Mouse (Mus musculus): ENCODE results near the gene Ofcc1. TPM values are rescaled to one million over a fixed set of nuclear protein-coding genes. Genes with fewer than 3 reads are reported as not detected.

Ofcc1 gene
- polyA plus RNA-seq, 1 experiment from 2014 or later = 0.11 TPM

DNA sequence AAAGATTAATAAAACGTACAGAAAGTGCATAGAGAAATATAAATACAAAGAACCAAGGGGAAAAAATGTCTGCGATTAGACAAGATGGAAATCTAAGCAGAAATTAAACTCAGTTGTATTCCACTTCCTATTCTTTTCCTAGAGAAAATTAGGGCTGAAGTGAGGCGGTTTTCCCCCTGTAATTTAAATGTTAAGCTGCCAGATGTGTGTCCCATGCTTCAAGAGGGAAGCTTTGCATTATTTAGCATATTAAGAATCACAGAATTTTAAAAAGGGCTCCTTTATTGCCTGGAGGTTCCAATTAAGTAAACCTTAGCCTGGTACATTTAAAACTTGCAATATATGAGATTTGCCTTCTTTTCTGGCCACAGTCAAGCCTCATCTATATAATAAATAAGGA is 205.8 kb downstream of the Ofcc1 start:
- no peak overlapping the region for H3K9ac ChIP-seq (replicated peaks; ENCODE audit: low read depth, low read length)
- H3K27me3 ChIP-seq (replicated peaks; ENCODE audit: control insufficient read depth, insufficient read depth, low read length) = no peaks in the 10 kb centered on the region
- no peaks in the 10 kb centered on the region for H3K9me3 ChIP-seq (ENCODE audit: control insufficient read depth, low read length)
- no peaks in the 10 kb centered on the region for H3K36me3 ChIP-seq (ENCODE audit: control insufficient read depth, insufficient read depth)
- no peak for ATAC-seq
- H3K4me1 ChIP-seq (replicated peaks; ENCODE audit: control insufficient read depth, insufficient read depth, low read length) = 0 out of 2 replicates have a peak, but pooled peaks cover 6% of the 10 kb centered on the region
- 40% methylated on average over 3 of the region's 3 CpGs for WGBS
- no peak overlapping the region for H3K4me3 ChIP-seq (replicated peaks; ENCODE audit: low read length)
- H3K27ac ChIP-seq (ENCODE audit: low read length) = no peak overlapping the region
- H3K4me2 ChIP-seq (ENCODE audit: low read length) = no peak overlapping the region

DNA sequence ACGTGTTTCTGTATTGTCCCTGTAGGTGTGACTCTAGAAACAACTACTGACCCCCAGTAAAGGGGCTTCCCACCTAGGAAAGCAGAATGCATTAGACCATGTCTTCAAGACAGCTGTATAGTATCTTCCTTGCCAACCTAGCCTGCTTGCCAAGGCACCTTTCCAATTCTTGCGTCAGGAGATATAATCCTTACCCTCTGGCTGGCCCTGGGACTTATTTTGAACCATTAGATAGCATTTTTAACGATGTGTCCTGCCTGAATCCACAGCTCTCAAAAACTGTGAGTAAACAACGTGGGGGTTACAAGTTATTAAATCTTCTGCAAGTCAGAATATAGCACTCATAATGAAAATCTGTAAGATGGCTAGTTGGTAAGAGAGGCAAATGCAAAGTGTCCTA is 221.3 kb downstream of the Ofcc1 start:
- Histone ChIP-seq H3K36me3 (ENCODE audit: control insufficient read depth, insufficient read depth) (no peaks in the 10 kb centered on the region), H3K4me1 (replicated peaks; ENCODE audit: control insufficient read depth, insufficient read depth, low read length) (peaks cover 4% of the 10 kb centered on the region; the same call in 1 of the 2 replicates), H3K9me3 (ENCODE audit: control insufficient read depth, low read length) (no peaks in the 10 kb centered on the region), H3K4me3 (replicated peaks; ENCODE audit: low read length) (no peak overlapping the region), H3K9ac (replicated peaks; ENCODE audit: low read depth, low read length) (no peak overlapping the region), H3K27me3 (replicated peaks; ENCODE audit: control insufficient read depth, insufficient read depth, low read length) (no peaks in the 10 kb centered on the region), H3K4me2 (ENCODE audit: low read length) (no peak overlapping the region), H3K27ac (ENCODE audit: low read length) (no peak overlapping the region)
- ATAC-seq = no peak
- WGBS = 70% methylated on average over 4 of the region's 4 CpGs

DNA sequence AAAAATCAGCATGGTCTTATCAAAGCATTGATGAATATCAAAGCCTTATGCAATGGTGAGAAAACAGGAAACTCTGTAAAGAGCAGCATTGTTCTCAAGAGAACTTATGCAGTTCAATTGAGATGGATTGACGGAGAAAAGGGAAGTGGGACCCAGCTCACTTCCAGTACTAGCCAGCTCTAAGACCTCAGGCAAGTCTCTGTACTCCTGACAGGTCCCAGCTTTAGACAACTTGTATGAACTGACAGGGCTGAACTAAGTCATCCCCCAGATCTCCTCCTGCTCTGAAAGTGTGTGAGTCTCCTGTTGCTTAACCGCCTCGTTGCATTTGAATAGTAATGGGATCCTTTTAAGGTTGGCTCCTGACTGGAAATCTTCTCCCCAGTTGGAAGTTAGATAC is 225.2 kb downstream of the Ofcc1 start:
- Histone ChIP-seq H3K27me3 (replicated peaks; ENCODE audit: control insufficient read depth, insufficient read depth, low read length) (no peaks in the 10 kb centered on the region), H3K9ac (replicated peaks; ENCODE audit: low read depth, low read length) (no peak overlapping the region), H3K36me3 (ENCODE audit: control insufficient read depth, insufficient read depth) (no peaks in the 10 kb centered on the region), H3K4me2 (ENCODE audit: low read length) (no peak overlapping the region), H3K9me3 (ENCODE audit: control insufficient read depth, low read length) (no peaks in the 10 kb centered on the region), H3K4me1 (replicated peaks; ENCODE audit: control insufficient read depth, insufficient read depth, low read length) (peaks cover 4% of the 10 kb centered on the region; the same call in 1 of the 2 replicates), H3K27ac (ENCODE audit: low read length) (no peak overlapping the region), H3K4me3 (replicated peaks; ENCODE audit: low read length) (no peak overlapping the region)
- 23% methylated on average over 3 of the region's 3 CpGs for WGBS
- no peak for ATAC-seq

DNA sequence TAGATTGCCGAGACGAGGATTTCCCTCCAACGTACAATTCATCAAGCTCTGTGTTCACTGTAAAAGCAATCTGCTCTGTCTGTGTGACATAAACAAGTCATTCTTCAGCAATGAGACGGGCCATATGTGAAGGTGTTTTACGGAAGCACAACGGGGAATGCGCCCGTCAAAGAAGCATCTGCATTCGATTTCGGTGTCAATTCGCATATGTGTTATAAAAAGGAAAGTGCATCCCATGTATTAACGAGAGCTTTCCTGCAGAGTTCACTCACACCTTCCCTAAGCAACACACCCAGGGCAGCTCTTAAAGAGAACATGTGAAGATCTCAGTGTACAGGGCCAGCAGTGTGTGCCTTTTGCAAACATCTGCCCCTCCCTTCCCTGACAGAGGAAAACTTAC is 225.6 kb downstream of the Ofcc1 start:
- 59% methylated on average over 12 of the region's 12 CpGs for WGBS
- H3K36me3 ChIP-seq (ENCODE audit: control insufficient read depth, insufficient read depth) = no peaks in the 10 kb centered on the region
- H3K9me3 ChIP-seq (ENCODE audit: control insufficient read depth, low read length) = no peaks in the 10 kb centered on the region
- H3K4me3 ChIP-seq (replicated peaks; ENCODE audit: low read length) = no peak overlapping the region
- H3K4me2 ChIP-seq (ENCODE audit: low read length) = peak overlapping the region; percentile 11; the same call in 1 of the 2 replicates
- H3K9ac ChIP-seq (replicated peaks; ENCODE audit: low read depth, low read length) = no peak overlapping the region
- ATAC-seq = no peak
- peaks cover 4% of the 10 kb centered on the region; the same call in 1 of the 2 replicates for H3K4me1 ChIP-seq (replicated peaks; ENCODE audit: control insufficient read depth, insufficient read depth, low read length)
- H3K27me3 ChIP-seq (replicated peaks; ENCODE audit: control insufficient read depth, insufficient read depth, low read length) = no peaks in the 10 kb centered on the region
- no peak overlapping the region for H3K27ac ChIP-seq (ENCODE audit: low read length)

DNA sequence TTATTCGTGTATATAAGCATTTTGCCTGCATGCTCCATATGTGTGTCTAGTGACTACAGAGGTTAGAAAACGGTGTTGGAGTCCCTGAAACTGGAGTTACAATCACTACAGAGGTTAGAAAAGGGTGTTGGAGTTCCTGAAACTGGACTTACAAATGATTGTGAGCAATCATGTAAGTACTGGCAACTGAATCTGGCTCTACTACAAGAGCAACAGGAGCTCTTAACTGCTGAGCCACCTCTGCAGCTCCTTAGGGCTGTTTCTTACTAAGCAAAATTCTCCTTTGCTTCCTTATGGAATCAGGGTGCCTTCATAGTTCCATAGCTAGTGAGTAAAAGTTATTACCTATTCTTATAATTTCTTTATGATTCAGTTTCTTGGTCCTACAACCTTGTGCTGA is 237.4 kb downstream of the Ofcc1 start:
- no peak for ATAC-seq
- no peak overlapping the region for H3K9ac ChIP-seq (replicated peaks; ENCODE audit: low read depth, low read length)
- H3K27ac ChIP-seq (ENCODE audit: low read length) = no peak overlapping the region
- H3K27me3 ChIP-seq (replicated peaks; ENCODE audit: control insufficient read depth, insufficient read depth, low read length) = no peaks in the 10 kb centered on the region
- WGBS = 80% methylated on average over 2 of the region's 2 CpGs
- no peaks in the 10 kb centered on the region for H3K4me1 ChIP-seq (replicated peaks; ENCODE audit: control insufficient read depth, insufficient read depth, low read length)
- no peak overlapping the region for H3K4me2 ChIP-seq (ENCODE audit: low read length)
- no peak overlapping the region for H3K4me3 ChIP-seq (replicated peaks; ENCODE audit: low read length)
- no peaks in the 10 kb centered on the region for H3K36me3 ChIP-seq (ENCODE audit: control insufficient read depth, insufficient read depth)
- H3K9me3 ChIP-seq (ENCODE audit: control insufficient read depth, low read length) = no peaks in the 10 kb centered on the region

DNA sequence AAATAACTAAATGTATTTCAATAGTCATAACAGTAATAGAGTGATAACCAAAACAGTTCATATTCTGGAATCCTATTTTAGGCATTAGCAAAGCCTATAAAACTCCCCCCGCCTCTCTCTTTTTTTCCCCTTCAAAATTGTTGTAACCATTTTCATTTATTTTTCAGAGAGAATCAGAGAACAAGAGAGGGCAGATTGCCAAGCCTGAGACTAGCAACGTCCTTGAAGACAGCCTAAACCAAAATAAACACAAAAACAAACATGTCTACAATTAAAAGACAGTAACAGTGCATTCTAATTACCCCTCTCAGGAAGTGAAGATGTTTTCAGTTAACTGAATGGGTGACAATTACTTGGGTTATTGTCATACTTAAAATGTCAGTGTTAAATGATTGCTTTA is 248.9 kb downstream of the Ofcc1 start:
- WGBS = 39% methylated on average over 2 of the region's 2 CpGs
- H3K4me3 ChIP-seq (replicated peaks; ENCODE audit: low read length) = no peak overlapping the region
- H3K27ac ChIP-seq (ENCODE audit: low read length) = no peak overlapping the region
- ATAC-seq = no peak
- H3K4me2 ChIP-seq (ENCODE audit: low read length) = no peak overlapping the region
- no peak overlapping the region for H3K9ac ChIP-seq (replicated peaks; ENCODE audit: low read depth, low read length)
- no peaks in the 10 kb centered on the region for H3K36me3 ChIP-seq (ENCODE audit: control insufficient read depth, insufficient read depth)
- no peaks in the 10 kb centered on the region for H3K9me3 ChIP-seq (ENCODE audit: control insufficient read depth, low read length)
- no peaks in the 10 kb centered on the region for H3K4me1 ChIP-seq (replicated peaks; ENCODE audit: control insufficient read depth, insufficient read depth, low read length)
- H3K27me3 ChIP-seq (replicated peaks; ENCODE audit: control insufficient read depth, insufficient read depth, low read length) = no peaks in the 10 kb centered on the region

DNA sequence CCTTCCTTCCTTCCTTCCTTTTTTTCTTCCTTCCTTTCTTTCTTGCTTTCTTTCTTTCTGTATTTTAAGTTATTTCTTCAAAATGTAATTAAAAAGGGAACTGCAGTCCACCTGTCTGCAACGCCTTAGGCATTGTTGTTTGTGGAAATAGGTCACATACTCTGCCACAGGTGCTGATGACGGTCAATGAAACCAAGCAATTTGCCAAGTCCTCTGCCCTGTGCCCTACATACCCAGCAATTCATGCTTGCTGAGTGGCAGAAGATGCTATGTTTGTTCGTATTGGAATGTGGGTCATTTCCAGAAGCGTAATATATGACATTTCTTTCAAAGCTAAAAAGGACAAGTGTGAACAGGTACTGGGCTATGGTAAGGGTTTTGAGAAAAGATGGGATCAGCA is 285.0 kb downstream of the Ofcc1 start:
- no peaks in the 10 kb centered on the region for H3K36me3 ChIP-seq (ENCODE audit: control insufficient read depth, insufficient read depth)
- WGBS = 87% methylated on average over 4 of the region's 4 CpGs
- H3K4me1 ChIP-seq (replicated peaks; ENCODE audit: control insufficient read depth, insufficient read depth, low read length) = peaks cover 3% of the 10 kb centered on the region; the same call in 1 of the 2 replicates
- H3K4me2 ChIP-seq (ENCODE audit: low read length) = no peak overlapping the region
- H3K9me3 ChIP-seq (ENCODE audit: control insufficient read depth, low read length) = no peaks in the 10 kb centered on the region
- no peak overlapping the region for H3K27ac ChIP-seq (ENCODE audit: low read length)
- peaks cover 4% of the 10 kb centered on the region; the same call in 1 of the 2 replicates for H3K27me3 ChIP-seq (replicated peaks; ENCODE audit: control insufficient read depth, insufficient read depth, low read length)
- no peak overlapping the region for H3K4me3 ChIP-seq (replicated peaks; ENCODE audit: low read length)
- no peak overlapping the region for H3K9ac ChIP-seq (replicated peaks; ENCODE audit: low read depth, low read length)
- ATAC-seq = no peak

DNA sequence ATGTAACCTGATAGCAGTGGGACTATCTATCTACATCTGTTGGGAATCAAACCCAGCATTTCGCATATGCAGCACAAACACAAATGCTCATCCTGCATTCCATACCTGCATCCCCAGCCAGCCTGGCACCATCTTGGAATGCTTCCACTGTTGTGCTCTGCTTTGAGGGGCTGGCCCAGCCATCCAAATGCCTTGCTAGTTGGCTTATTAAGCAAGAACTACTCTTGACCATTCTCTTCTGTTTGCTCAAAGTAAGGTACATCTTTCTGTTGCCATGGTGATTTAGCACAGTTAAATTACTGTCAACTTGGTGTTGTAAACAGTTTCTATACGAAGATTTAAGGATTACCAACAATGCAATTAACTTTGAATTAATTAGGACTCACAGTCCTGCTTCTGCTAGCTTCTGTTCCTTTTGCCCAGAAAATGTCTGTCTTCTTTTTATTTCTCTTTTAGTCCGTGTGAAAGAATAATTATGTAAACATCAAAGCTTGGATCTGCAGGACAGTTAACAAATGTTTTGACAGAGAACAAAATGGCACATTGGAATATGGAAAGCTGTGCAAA is 286.3 kb downstream of the Ofcc1 start:
- Histone ChIP-seq H3K9me3 (ENCODE audit: control insufficient read depth, low read length) (no peaks in the 10 kb centered on the region), H3K4me1 (replicated peaks; ENCODE audit: control insufficient read depth, insufficient read depth, low read length) (peaks cover 3% of the 10 kb centered on the region; the same call in 1 of the 2 replicates), H3K4me2 (ENCODE audit: low read length) (no peak overlapping the region), H3K27ac (ENCODE audit: low read length) (0 out of 2 replicates have a peak overlapping the region, but pooled peaks have one; percentile 33), H3K27me3 (replicated peaks; ENCODE audit: control insufficient read depth, insufficient read depth, low read length) (peaks cover 4% of the 10 kb centered on the region; the same call in 1 of the 2 replicates), H3K4me3 (replicated peaks; ENCODE audit: low read length) (no peak overlapping the region), H3K9ac (replicated peaks; ENCODE audit: low read depth, low read length) (no peak overlapping the region), H3K36me3 (ENCODE audit: control insufficient read depth, insufficient read depth) (no peaks in the 10 kb centered on the region)
- ATAC-seq = peak; percentile 95
- WGBS = 23% methylated on average over 3 of the region's 3 CpGs

DNA sequence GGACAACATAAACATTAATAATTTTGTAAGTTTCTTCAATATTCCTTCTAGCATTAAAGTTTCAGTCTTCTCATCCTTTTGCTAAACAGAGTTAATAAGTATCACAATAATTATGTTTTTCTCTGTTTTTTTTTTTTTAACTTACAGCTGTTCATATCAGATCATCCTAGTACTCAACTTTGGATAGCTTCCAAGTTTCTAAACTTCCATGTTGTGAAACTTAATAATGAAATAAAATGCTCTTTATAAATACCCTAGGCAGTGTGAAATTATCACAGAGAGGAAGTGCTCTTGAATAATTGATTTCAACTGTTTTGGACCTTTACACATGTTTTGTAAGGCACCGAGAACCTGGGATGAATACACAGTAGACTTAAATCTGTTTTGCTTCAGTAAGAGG is 291.2 kb downstream of the Ofcc1 start:
- no peak overlapping the region for H3K4me2 ChIP-seq (ENCODE audit: low read length)
- 95% methylated on average over 1 of the region's 1 CpGs for WGBS
- H3K9ac ChIP-seq (replicated peaks; ENCODE audit: low read depth, low read length) = no peak overlapping the region
- H3K27ac ChIP-seq (ENCODE audit: low read length) = no peak overlapping the region
- H3K36me3 ChIP-seq (ENCODE audit: control insufficient read depth, insufficient read depth) = no peaks in the 10 kb centered on the region
- H3K4me3 ChIP-seq (replicated peaks; ENCODE audit: low read length) = no peak overlapping the region
- no peak for ATAC-seq
- H3K4me1 ChIP-seq (replicated peaks; ENCODE audit: control insufficient read depth, insufficient read depth, low read length) = peaks cover 3% of the 10 kb centered on the region; the same call in 1 of the 2 replicates
- H3K9me3 ChIP-seq (ENCODE audit: control insufficient read depth, low read length) = no peaks in the 10 kb centered on the region
- no peaks in the 10 kb centered on the region for H3K27me3 ChIP-seq (replicated peaks; ENCODE audit: control insufficient read depth, insufficient read depth, low read length)

DNA sequence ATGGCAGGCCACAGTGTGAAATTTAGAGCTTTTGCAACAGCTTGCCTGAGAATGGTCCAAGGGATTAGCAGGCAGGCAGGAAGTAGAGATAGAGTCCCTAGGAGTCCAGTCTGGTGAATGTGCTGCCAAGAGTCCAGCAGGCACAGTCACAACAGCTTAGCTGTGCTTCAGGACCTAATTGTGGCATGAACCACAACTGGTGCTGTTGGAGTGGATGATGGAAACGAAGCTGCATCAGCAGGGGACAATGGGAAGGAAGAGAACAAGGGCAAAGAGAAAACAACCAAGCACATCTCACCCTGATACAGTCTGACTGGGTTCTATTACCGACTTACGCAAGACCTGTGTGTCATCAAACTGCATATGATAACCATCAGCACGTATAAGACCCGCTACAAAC is 300.0 kb downstream of the Ofcc1 start:
- Histone ChIP-seq H3K27ac (ENCODE audit: low read length) (no peak overlapping the region), H3K27me3 (replicated peaks; ENCODE audit: control insufficient read depth, insufficient read depth, low read length) (no peaks in the 10 kb centered on the region), H3K4me3 (replicated peaks; ENCODE audit: low read length) (no peak overlapping the region), H3K9ac (replicated peaks; ENCODE audit: low read depth, low read length) (no peak overlapping the region), H3K36me3 (ENCODE audit: control insufficient read depth, insufficient read depth) (no peaks in the 10 kb centered on the region), H3K4me2 (ENCODE audit: low read length) (no peak overlapping the region), H3K4me1 (replicated peaks; ENCODE audit: control insufficient read depth, insufficient read depth, low read length) (no peaks in the 10 kb centered on the region), H3K9me3 (ENCODE audit: control insufficient read depth, low read length) (no peaks in the 10 kb centered on the region)
- ATAC-seq = no peak
- WGBS = 84% methylated on average over 5 of the region's 5 CpGs
